Mouse (Mus musculus): Measurements from ENCODE around the gene Mrpl57.
"Not testable (repeated sequence)": the region's sequence is repeated elsewhere in the genome, so short reads cannot be mapped to it uniquely, and the experiment has no call there.

Gene Mrpl57

GRCm38 (mm10) chr14:57825788-57826751 is at the start of gene Mrpl57, which contains the start of gene Ska3:
Gene Mrpl57 (plus strand): TSS chr14:57826234.
Gene Ska3 (minus strand): TSS chr14:57826185.
- in situ Hi-C loops (cut with MboI, MseI) = loop anchor here (5.0 kb wide), 1 partner anchor 81 kb away; no protein-coding TSS in a partner anchor

- in situ Hi-C loops (cut with MboI, MseI) = no loop called here
These were observed 38.6 kb upstream of the Mrpl57 start for GRCm38 (mm10) chr14:57787406-57787805.

- in situ Hi-C loops (cut with MboI, MseI) = no loop called here
These were observed 36.7 kb upstream of the Mrpl57 start for GRCm38 (mm10) chr14:57789311-57789710.

- in situ Hi-C loops (cut with MboI, MseI) = no loop called here
These were observed 36.3 kb upstream of the Mrpl57 start for GRCm38 (mm10) chr14:57789759-57790158.

- in situ Hi-C loops (cut with MboI, MseI) = no loop called here
These were observed 34.9 kb upstream of the Mrpl57 start for GRCm38 (mm10) chr14:57791171-57791570.

GRCm38 (mm10) chr14:57797551-57797950 is 28.5 kb upstream of the Mrpl57 start:
- in situ Hi-C loops (cut with MboI, MseI) = no loop called here

GRCm38 (mm10) chr14:57797991-57798931 is 27.8 kb upstream of the Mrpl57 start, which contains the start of gene Sap18:
Gene Sap18 (plus strand): TSS chr14:57798180.
- in situ Hi-C loops (cut with MboI, MseI) = no loop called here

- in situ Hi-C loops (cut with MboI, MseI) = no loop called here
These were observed 22.3 kb upstream of the Mrpl57 start for GRCm38 (mm10) chr14:57803731-57804130.

GRCm38 (mm10) chr14:57808558-57808957 is 17.5 kb upstream of the Mrpl57 start:
- in situ Hi-C loops (cut with MboI, MseI) = no loop called here

GRCm38 (mm10) chr14:57810886-57811285 is 15.1 kb upstream of the Mrpl57 start:
- in situ Hi-C loops (cut with MboI, MseI) = no loop called here

- in situ Hi-C loops (cut with MboI, MseI) = no loop called here
These were observed 14.2 kb upstream of the Mrpl57 start for GRCm38 (mm10) chr14:57811844-57812243.

- in situ Hi-C loops (cut with MboI, MseI) = no loop called here
These were observed 5.2 kb upstream of the Mrpl57 start for GRCm38 (mm10) chr14:57820839-57821238.

- in situ Hi-C loops (cut with MboI, MseI) = loop anchor here (5.0 kb wide), 1 partner anchor 80 kb away; no protein-coding TSS in a partner anchor
These were observed 1.2 kb downstream of the Mrpl57 start for GRCm38 (mm10) chr14:57827284-57827683.

- in situ Hi-C loops (cut with MboI, MseI) = no loop called here
These were observed 7.5 kb downstream of the Mrpl57 start for GRCm38 (mm10) chr14:57833526-57833925.

- in situ Hi-C loops (cut with MboI, MseI) = no loop called here
These were observed 9.1 kb downstream of the Mrpl57 start for GRCm38 (mm10) chr14:57835157-57835556.

- in situ Hi-C loops (cut with MboI, MseI) = no loop called here
These were observed 18.5 kb downstream of the Mrpl57 start for GRCm38 (mm10) chr14:57844535-57844934.

GRCm38 (mm10) chr14:57848061-57848460 is 22.0 kb downstream of the Mrpl57 start:
- in situ Hi-C loops (cut with MboI, MseI) = not testable (repeated sequence)

GRCm38 (mm10) chr14:57848646-57849045 is 22.6 kb downstream of the Mrpl57 start:
- in situ Hi-C loops (cut with MboI, MseI) = no loop called here

- in situ Hi-C loops (cut with MboI, MseI) = no loop called here
These were observed 24.3 kb downstream of the Mrpl57 start for GRCm38 (mm10) chr14:57850330-57850729.

- in situ Hi-C loops (cut with MboI, MseI) = no loop called here
These were observed 26.9 kb downstream of the Mrpl57 start for GRCm38 (mm10) chr14:57852961-57853360.

- in situ Hi-C loops (cut with MboI, MseI) = not testable (repeated sequence)
These were observed 30.0 kb downstream of the Mrpl57 start for GRCm38 (mm10) chr14:57856037-57856436.

GRCm38 (mm10) chr14:57858601-57859000 is 32.6 kb downstream of the Mrpl57 start:
- in situ Hi-C loops (cut with MboI, MseI) = no loop called here

Measured in T-helper 1 cell (primary cell).